Mouse (Mus musculus) ES-Bruce4 (cell line): ENCODE results near the gene Slc5a10. TPM values are rescaled to one million over a fixed set of nuclear protein-coding genes. Genes with fewer than 3 reads are reported as not detected.

ENCODE experiments used
- H3K27ac ChIP-seq: 2 replicates; pipeline ENCODE4 v1.5.1; 2012; ENCODE audit warnings: low read length, inconsistent platforms; ENCODE audit not compliant: insufficient read depth
- H3K27me3 ChIP-seq: 2 replicates; pipeline ENCODE4 v1.6.1; 2012; ENCODE audit warnings: mild to moderate bottlenecking, low read length, inconsistent platforms; ENCODE audit not compliant: control insufficient read depth, poor library complexity, insufficient read depth, severe bottlenecking
- H3K36me3 ChIP-seq: 2 replicates; pipeline ENCODE4 v1.6.1; 2012; ENCODE audit warnings: inconsistent platforms, mild to moderate bottlenecking, low read length, moderate library complexity; ENCODE audit not compliant: control insufficient read depth, poor library complexity, insufficient read depth, severe bottlenecking
- H3K4me1 ChIP-seq: one replicate; pipeline ENCODE4 v1.8.1; 2011; ENCODE audit warnings: low read length; ENCODE audit not compliant: control insufficient read depth, insufficient read depth
- H3K4me3 ChIP-seq: 2 replicates; pipeline ENCODE4 v1.5.1; 2011; ENCODE audit warnings: low read depth, mild to moderate bottlenecking, low read length
- H3K9ac ChIP-seq: 2 replicates; pipeline ENCODE4 v1.6.1; 2012; ENCODE audit warnings: low read depth, mild to moderate bottlenecking, inconsistent platforms; ENCODE audit not compliant: poor library complexity, severe bottlenecking
- H3K9me3 ChIP-seq: replicated peaks from 2 replicates; pipeline ENCODE4 v1.6.1; 2012; ENCODE audit warnings: mild to moderate bottlenecking, low read length, inconsistent platforms; ENCODE audit not compliant: control insufficient read depth, poor library complexity, insufficient read depth, severe bottlenecking
- CTCF ChIP-seq: IDR thresholded peaks from one replicate; pipeline ENCODE4 v1.8.1; 2011; ENCODE audit warnings: low read depth, low read length
- EP300 ChIP-seq: IDR thresholded peaks from 2 replicates; pipeline ENCODE4 v1.6.1; 2011; ENCODE audit warnings: low read depth, low read length; ENCODE audit not compliant: insufficient read depth
- POLR2A ChIP-seq: IDR thresholded peaks from one replicate; pipeline ENCODE4 v1.8.1; 2011; ENCODE audit warnings: low read length; ENCODE audit not compliant: insufficient read depth
- polyA plus RNA-seq: library from polyadenylated mRNA; stranded (reverse); fragments of >200 nt; gene quantifications from 2 replicates; pipeline ENCODE4 v1.2.4, GENCODE M21; 2011; ENCODE audit warnings: low read depth; ENCODE audit not compliant: missing spikeins, insufficient read depth, insufficient read length

Gene Slc5a10
- polyA plus RNA-seq, 1 experiment, result not detected

DNA sequence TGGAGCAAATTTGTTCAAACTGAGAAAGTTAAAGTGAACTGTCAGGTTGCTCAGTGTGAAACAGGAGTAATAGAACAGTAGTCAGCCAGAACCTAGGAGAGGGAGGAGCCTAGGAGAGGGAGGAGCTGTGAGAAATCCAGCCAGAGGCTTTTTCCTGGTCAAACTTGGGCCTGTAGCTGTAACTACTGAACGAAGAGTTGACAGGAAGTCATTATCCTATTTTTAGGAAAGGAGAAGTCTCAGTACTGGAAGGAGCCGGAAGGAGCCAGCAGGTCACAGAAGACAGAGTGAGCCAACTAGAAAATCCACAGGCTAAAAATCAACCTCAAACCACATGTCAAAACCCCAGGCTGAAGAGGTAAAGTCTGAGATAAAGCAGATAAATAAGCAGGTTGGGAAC is 7.4 kb upstream of the Slc5a10 start:
- H3K27ac ChIP-seq, result no peak overlapping the region
- H3K4me1 ChIP-seq, result no peaks in the 10 kb centered on the region
- no peaks in the 10 kb centered on the region for H3K27me3 ChIP-seq
- no peaks in the 10 kb centered on the region for H3K9me3 ChIP-seq
- no peak overlapping the region for H3K4me3 ChIP-seq
- H3K9ac ChIP-seq, result no peak overlapping the region
- TF ChIP-seq POLR2A (no peak), EP300 (no peak), CTCF (no peak)
- peaks cover 24% of the 10 kb centered on the region for H3K36me3 ChIP-seq

DNA sequence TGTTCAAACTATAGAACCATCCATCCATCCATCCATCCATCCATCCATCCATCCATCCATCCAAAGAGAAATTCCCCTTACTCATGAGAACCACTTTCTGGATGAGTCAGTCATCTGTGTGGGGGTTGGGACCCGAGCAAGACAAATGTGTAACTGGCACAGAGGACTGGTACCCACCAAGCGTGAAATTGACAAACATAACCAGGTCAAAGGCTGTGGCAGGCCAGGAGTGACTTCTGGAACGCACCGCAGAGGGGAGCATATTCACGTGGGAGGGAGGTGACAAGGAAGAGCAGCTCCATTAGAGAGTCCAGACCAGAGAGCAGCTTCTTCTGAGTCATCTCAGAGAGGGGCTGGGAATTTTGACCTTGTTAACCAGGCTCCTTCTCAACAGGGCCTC is 1.5 kb upstream of the Slc5a10 start:
- no peaks in the 10 kb centered on the region for H3K9me3 ChIP-seq
- H3K36me3 ChIP-seq, result no peaks in the 10 kb centered on the region
- no peaks in the 10 kb centered on the region for H3K27me3 ChIP-seq
- TF ChIP-seq EP300 (no peak), POLR2A (no peak), CTCF (no peak)
- no peaks in the 10 kb centered on the region for H3K4me1 ChIP-seq
- H3K4me3 ChIP-seq, result no peak overlapping the region
- no peak overlapping the region for H3K27ac ChIP-seq
- H3K9ac ChIP-seq, result no peak overlapping the region

DNA sequence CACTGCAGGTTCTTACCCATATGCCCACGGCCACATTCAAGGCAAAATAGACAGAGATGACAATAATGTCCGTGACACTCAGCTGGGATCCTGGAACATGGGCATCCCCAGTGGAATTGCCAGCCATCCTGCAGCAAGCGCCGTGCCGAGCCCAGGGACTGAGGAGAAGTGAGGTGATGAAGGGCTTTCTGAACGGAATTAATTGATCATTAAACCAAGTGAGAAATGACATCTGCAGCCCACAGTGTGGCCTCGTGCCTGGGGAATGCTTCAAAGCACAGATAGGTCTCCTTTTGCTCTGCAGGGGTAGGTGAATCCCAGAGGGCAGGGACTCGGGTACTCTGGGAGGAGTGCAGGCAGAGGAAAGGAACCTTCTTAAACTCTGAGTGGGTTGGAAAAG is 800 bp downstream of the Slc5a10 start:
- Histone ChIP-seq H3K36me3 (no peaks in the 10 kb centered on the region), H3K9ac (no peak overlapping the region), H3K27me3 (no peaks in the 10 kb centered on the region), H3K4me1 (no peaks in the 10 kb centered on the region), H3K27ac (no peak overlapping the region), H3K4me3 (no peak overlapping the region), H3K9me3 (no peaks in the 10 kb centered on the region)
- TF ChIP-seq POLR2A, result no peak
- TF ChIP-seq EP300, result no peak
- TF ChIP-seq CTCF, result no peak

DNA sequence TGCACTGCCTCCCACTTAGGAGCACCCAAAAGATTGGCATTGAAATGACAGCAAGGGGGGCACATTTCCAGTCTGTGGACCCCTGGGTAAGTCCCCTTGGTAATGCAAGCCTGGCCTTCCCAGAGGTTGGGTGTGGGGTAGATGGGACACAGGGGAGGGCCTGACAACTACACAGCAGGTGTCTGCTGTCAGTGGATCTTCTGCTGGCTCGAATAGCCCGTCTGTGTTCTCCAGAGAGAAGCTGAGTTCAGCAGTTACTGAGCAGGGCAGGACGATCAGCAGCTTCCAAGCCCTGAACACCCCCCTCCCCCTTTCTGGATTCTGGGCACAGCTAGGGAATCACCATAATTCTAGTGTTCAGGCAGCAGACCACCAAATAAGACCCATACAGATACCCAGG is 1.2 kb downstream of the Slc5a10 start:
- Histone ChIP-seq H3K27me3 (no peaks in the 10 kb centered on the region), H3K36me3 (no peaks in the 10 kb centered on the region), H3K27ac (no peak overlapping the region), H3K4me1 (no peaks in the 10 kb centered on the region), H3K9me3 (no peaks in the 10 kb centered on the region), H3K9ac (no peak overlapping the region), H3K4me3 (no peak overlapping the region)
- TF ChIP-seq CTCF (no peak), EP300 (no peak), POLR2A (no peak)

DNA sequence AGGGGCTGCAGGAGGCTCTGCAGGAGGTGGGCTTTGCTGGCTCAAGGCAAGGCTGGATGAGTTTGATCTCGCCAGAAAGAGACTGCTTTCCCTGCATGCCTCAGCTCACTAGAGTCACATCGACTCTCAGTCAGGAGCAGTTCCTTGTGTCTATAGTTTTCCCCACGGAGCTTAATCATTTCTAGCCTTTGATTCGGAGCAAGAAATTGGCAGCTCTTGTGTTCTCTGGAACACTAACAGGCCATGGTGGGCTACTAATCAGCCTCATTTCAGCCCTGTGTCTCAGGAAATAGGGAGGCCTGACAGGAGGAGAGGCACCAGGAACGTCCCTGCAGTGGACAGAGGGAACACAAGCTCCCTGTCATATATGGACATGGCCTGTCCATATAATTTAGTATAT is 2.6 kb downstream of the Slc5a10 start:
- no peak overlapping the region for H3K27ac ChIP-seq
- H3K36me3 ChIP-seq, result no peaks in the 10 kb centered on the region
- H3K4me1 ChIP-seq, result peaks cover under 1% of the 10 kb centered on the region
- H3K4me3 ChIP-seq, result no peak overlapping the region
- no peaks in the 10 kb centered on the region for H3K9me3 ChIP-seq
- H3K27me3 ChIP-seq, result no peaks in the 10 kb centered on the region
- H3K9ac ChIP-seq, result no peak overlapping the region
- no peak for TF ChIP-seq EP300
- no peak for TF ChIP-seq CTCF
- TF ChIP-seq POLR2A, result no peak

DNA sequence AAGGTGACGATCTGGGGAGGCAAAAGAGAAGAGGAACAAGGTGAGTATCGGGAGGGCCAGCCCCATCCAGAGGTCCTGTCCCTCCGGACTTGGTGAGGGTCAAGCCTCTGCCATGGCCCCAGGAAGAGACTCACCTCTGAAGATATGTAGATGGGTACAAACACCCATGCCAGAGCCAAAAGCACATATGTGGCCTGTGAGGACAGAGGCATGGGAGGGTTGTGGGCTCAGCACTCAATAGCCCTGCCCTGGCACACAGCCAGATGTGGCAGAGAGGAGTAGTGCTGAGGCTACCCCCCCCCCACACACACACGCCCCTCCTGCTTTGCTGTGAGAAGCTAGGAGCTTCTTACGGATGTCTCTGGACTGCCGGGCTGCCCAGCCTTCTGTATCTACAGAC is 5.5 kb downstream of the Slc5a10 start:
- H3K27me3 ChIP-seq, result no peaks in the 10 kb centered on the region
- H3K27ac ChIP-seq, result no peak overlapping the region
- no peak for TF ChIP-seq POLR2A
- no peak for TF ChIP-seq EP300
- no peak for TF ChIP-seq CTCF
- no peaks in the 10 kb centered on the region for H3K9me3 ChIP-seq
- no peak overlapping the region for H3K4me3 ChIP-seq
- H3K9ac ChIP-seq, result no peak overlapping the region
- peaks cover 3% of the 10 kb centered on the region for H3K4me1 ChIP-seq
- H3K36me3 ChIP-seq, result no peaks in the 10 kb centered on the region
